Mouse (Mus musculus): ENCODE data around the gene Hrct1. TPM values are rescaled to one million over a fixed set of nuclear protein-coding genes. Genes with fewer than 3 reads are reported as not detected.

Gene Hrct1
- polyA plus RNA-seq, 1 experiment from 2014 or later = 1.0 TPM

GRCm38 (mm10) chr4:43733186-43733585, 6.2 kb downstream of the Hrct1 start:
- Histone ChIP-seq H3K36me3 (ENCODE audit: control insufficient read depth, insufficient read depth, low read length) (no peaks in the 10 kb centered on the region), H3K4me2 (replicated peaks; ENCODE audit: low read depth, low read length) (no peak overlapping the region), H3K9ac (ENCODE audit: low read depth, low read length) (no peak overlapping the region), H3K4me3 (ENCODE audit: low read length) (no peak overlapping the region), H3K27me3 (ENCODE audit: control insufficient read depth, insufficient read depth, low read length) (no peaks in the 10 kb centered on the region), H3K9me3 (ENCODE audit: control insufficient read depth, low read length) (no peaks in the 10 kb centered on the region), H3K4me1 (ENCODE audit: control insufficient read depth, insufficient read depth, low read length) (0 out of 2 replicates have a peak, but pooled peaks cover 7% of the 10 kb centered on the region), H3K27ac (ENCODE audit: low read depth, low read length) (no peak overlapping the region)
- 77% methylated on average over 5 of the region's 5 CpGs for WGBS
- ATAC-seq (ENCODE audit: low FRiP score, low TSS enrichment) = no peak

GRCm38 (mm10) chr4:43737144-43737543, 10.2 kb downstream of the Hrct1 start:
- Histone ChIP-seq H3K4me1 (ENCODE audit: control insufficient read depth, insufficient read depth, low read length) (no peaks in the 10 kb centered on the region), H3K4me2 (replicated peaks; ENCODE audit: low read depth, low read length) (no peak overlapping the region), H3K4me3 (ENCODE audit: low read length) (no peak overlapping the region), H3K9me3 (ENCODE audit: control insufficient read depth, low read length) (no peaks in the 10 kb centered on the region), H3K9ac (ENCODE audit: low read depth, low read length) (no peak overlapping the region), H3K27ac (ENCODE audit: low read depth, low read length) (no peak overlapping the region), H3K36me3 (ENCODE audit: control insufficient read depth, insufficient read depth, low read length) (no peaks in the 10 kb centered on the region), H3K27me3 (ENCODE audit: control insufficient read depth, insufficient read depth, low read length) (no peaks in the 10 kb centered on the region)
- ATAC-seq (ENCODE audit: low FRiP score, low TSS enrichment) = no peak
- WGBS = 71% methylated on average over 6 of the region's 6 CpGs

- Histone ChIP-seq H3K27ac (ENCODE audit: low read depth, low read length) (no peak overlapping the region), H3K4me2 (replicated peaks; ENCODE audit: low read depth, low read length) (no peak overlapping the region), H3K36me3 (ENCODE audit: control insufficient read depth, insufficient read depth, low read length) (no peaks in the 10 kb centered on the region), H3K9ac (ENCODE audit: low read depth, low read length) (no peak overlapping the region), H3K27me3 (ENCODE audit: control insufficient read depth, insufficient read depth, low read length) (no peaks in the 10 kb centered on the region), H3K4me3 (ENCODE audit: low read length) (no peak overlapping the region), H3K4me1 (ENCODE audit: control insufficient read depth, insufficient read depth, low read length) (no peaks in the 10 kb centered on the region), H3K9me3 (ENCODE audit: control insufficient read depth, low read length) (no peaks in the 10 kb centered on the region)
- 76% methylated on average over 8 of the region's 8 CpGs for WGBS
- no peak for ATAC-seq (ENCODE audit: low FRiP score, low TSS enrichment)
These were observed 12.1 kb downstream of the Hrct1 start for GRCm38 (mm10) chr4:43738989-43739674.

- WGBS = 37% methylated on average over 5 of the region's 5 CpGs
- H3K27me3 ChIP-seq (ENCODE audit: control insufficient read depth, insufficient read depth, low read length) = no peaks in the 10 kb centered on the region
- no peaks in the 10 kb centered on the region for H3K4me1 ChIP-seq (ENCODE audit: control insufficient read depth, insufficient read depth, low read length)
- no peak overlapping the region for H3K4me3 ChIP-seq (ENCODE audit: low read length)
- no peak overlapping the region for H3K4me2 ChIP-seq (replicated peaks; ENCODE audit: low read depth, low read length)
- no peak overlapping the region for H3K27ac ChIP-seq (ENCODE audit: low read depth, low read length)
- ATAC-seq (ENCODE audit: low FRiP score, low TSS enrichment) = no peak
- no peaks in the 10 kb centered on the region for H3K9me3 ChIP-seq (ENCODE audit: control insufficient read depth, low read length)
- H3K36me3 ChIP-seq (ENCODE audit: control insufficient read depth, insufficient read depth, low read length) = no peaks in the 10 kb centered on the region
- no peak overlapping the region for H3K9ac ChIP-seq (ENCODE audit: low read depth, low read length)
These were observed 14.5 kb downstream of the Hrct1 start for GRCm38 (mm10) chr4:43741526-43741925.

- Histone ChIP-seq H3K9me3 (ENCODE audit: control insufficient read depth, low read length) (no peaks in the 10 kb centered on the region), H3K4me2 (replicated peaks; ENCODE audit: low read depth, low read length) (no peak overlapping the region), H3K9ac (ENCODE audit: low read depth, low read length) (no peak overlapping the region), H3K36me3 (ENCODE audit: control insufficient read depth, insufficient read depth, low read length) (no peaks in the 10 kb centered on the region), H3K4me3 (ENCODE audit: low read length) (no peak overlapping the region), H3K4me1 (ENCODE audit: control insufficient read depth, insufficient read depth, low read length) (no peaks in the 10 kb centered on the region), H3K27me3 (ENCODE audit: control insufficient read depth, insufficient read depth, low read length) (no peaks in the 10 kb centered on the region), H3K27ac (ENCODE audit: low read depth, low read length) (no peak overlapping the region)
- 27% methylated on average over 4 of the region's 4 CpGs for WGBS
- ATAC-seq (ENCODE audit: low FRiP score, low TSS enrichment) = no peak
These were observed 15.6 kb downstream of the Hrct1 start for GRCm38 (mm10) chr4:43742637-43743036.

GRCm38 (mm10) chr4:43743099-43743498, 16.1 kb downstream of the Hrct1 start:
- Histone ChIP-seq H3K4me2 (replicated peaks; ENCODE audit: low read depth, low read length) (no peak overlapping the region), H3K4me3 (ENCODE audit: low read length) (no peak overlapping the region), H3K4me1 (ENCODE audit: control insufficient read depth, insufficient read depth, low read length) (no peaks in the 10 kb centered on the region), H3K9ac (ENCODE audit: low read depth, low read length) (no peak overlapping the region), H3K36me3 (ENCODE audit: control insufficient read depth, insufficient read depth, low read length) (no peaks in the 10 kb centered on the region), H3K27ac (ENCODE audit: low read depth, low read length) (no peak overlapping the region), H3K9me3 (ENCODE audit: control insufficient read depth, low read length) (no peaks in the 10 kb centered on the region), H3K27me3 (ENCODE audit: control insufficient read depth, insufficient read depth, low read length) (no peaks in the 10 kb centered on the region)
- no peak for ATAC-seq (ENCODE audit: low FRiP score, low TSS enrichment)
- WGBS = 29% methylated on average over 1 of the region's 1 CpGs

- ATAC-seq (ENCODE audit: low FRiP score, low TSS enrichment) = 0 out of 2 replicates have a peak, but pooled peaks have one; percentile 24
- no peak overlapping the region for H3K4me2 ChIP-seq (replicated peaks; ENCODE audit: low read depth, low read length)
These were observed 18.2 kb downstream of the Hrct1 start for GRCm38 (mm10) chr4:43745187-43745586.

GRCm38 (mm10) chr4:43757213-43757612, 30.2 kb downstream of the Hrct1 start:
- no peaks in the 10 kb centered on the region for H3K9me3 ChIP-seq (ENCODE audit: control insufficient read depth, low read length)
- H3K4me1 ChIP-seq (ENCODE audit: control insufficient read depth, insufficient read depth, low read length) = no peaks in the 10 kb centered on the region
- H3K4me3 ChIP-seq (ENCODE audit: low read length) = no peak overlapping the region
- 76% methylated on average over 6 of the region's 6 CpGs for WGBS
- H3K27me3 ChIP-seq (ENCODE audit: control insufficient read depth, insufficient read depth, low read length) = no peaks in the 10 kb centered on the region; the same call in 1 of the 2 replicates
- no peak for ATAC-seq (ENCODE audit: low FRiP score, low TSS enrichment)
- H3K36me3 ChIP-seq (ENCODE audit: control insufficient read depth, insufficient read depth, low read length) = no peaks in the 10 kb centered on the region
- H3K27ac ChIP-seq (ENCODE audit: low read depth, low read length) = no peak overlapping the region
- no peak overlapping the region for H3K9ac ChIP-seq (ENCODE audit: low read depth, low read length)
- H3K4me2 ChIP-seq (replicated peaks; ENCODE audit: low read depth, low read length) = no peak overlapping the region

More at GRCm38 (mm10) chr4:43745187-43745586, 18.2 kb downstream of the Hrct1 start:
- WGBS = 18% methylated on average over 6 of the region's 6 CpGs
- Histone ChIP-seq H3K9ac (ENCODE audit: low read depth, low read length) (no peak overlapping the region), H3K4me3 (ENCODE audit: low read length) (no peak overlapping the region), H3K27me3 (ENCODE audit: control insufficient read depth, insufficient read depth, low read length) (no peaks in the 10 kb centered on the region), H3K4me1 (ENCODE audit: control insufficient read depth, insufficient read depth, low read length) (no peaks in the 10 kb centered on the region), H3K27ac (ENCODE audit: low read depth, low read length) (no peak overlapping the region), H3K36me3 (ENCODE audit: control insufficient read depth, insufficient read depth, low read length) (no peaks in the 10 kb centered on the region), H3K9me3 (ENCODE audit: control insufficient read depth, low read length) (no peaks in the 10 kb centered on the region)

- no peak for ATAC-seq (ENCODE audit: low FRiP score, low TSS enrichment)
- H3K9me3 ChIP-seq (ENCODE audit: control insufficient read depth, low read length) = no peaks in the 10 kb centered on the region
- WGBS = 72% methylated on average over 21 of the region's 21 CpGs
- H3K27me3 ChIP-seq (ENCODE audit: control insufficient read depth, insufficient read depth, low read length) = no peaks in the 10 kb centered on the region; the same call in 1 of the 2 replicates
- H3K4me1 ChIP-seq (ENCODE audit: control insufficient read depth, insufficient read depth, low read length) = no peaks in the 10 kb centered on the region
- H3K9ac ChIP-seq (ENCODE audit: low read depth, low read length) = no peak overlapping the region
- H3K4me3 ChIP-seq (ENCODE audit: low read length) = no peak overlapping the region
- H3K27ac ChIP-seq (ENCODE audit: low read depth, low read length) = no peak overlapping the region
- no peaks in the 10 kb centered on the region for H3K36me3 ChIP-seq (ENCODE audit: control insufficient read depth, insufficient read depth, low read length)
- H3K4me2 ChIP-seq (replicated peaks; ENCODE audit: low read depth, low read length) = no peak overlapping the region
These were observed 32.8 kb downstream of the Hrct1 start for GRCm38 (mm10) chr4:43759571-43760418.

Data from kidney, embryonic 14.5 days (tissue).